In genomic region chr3:146554816-146555215, GRCm38 (mm10) we compare ENCODE assay signal across 28 mouse cellular contexts. TPM values are rescaled to one million over a fixed set of nuclear protein-coding genes. Genes with fewer than 3 reads are reported as not detected.
"Had no signal": no experiment of that assay in that cellular context is flagged by ENCODE, and none has a peak within 500 bp of the region (broad histone marks: within the 10 kb centered on the region; RNA-seq: fewer than 3 reads in every experiment).

No protein-coding gene starts in this region.

- H3K9ac ChIP-seq: embryonic facial prominence, embryonic 12.5 days; embryonic facial prominence, embryonic 13.5 days; embryonic facial prominence, embryonic 15.5 days; forebrain, embryonic 12.5 days; forebrain, embryonic 13.5 days; forebrain, embryonic 15.5 days; forebrain, postnatal 0 days had no signal

- H3K36me3 ChIP-seq: embryonic facial prominence, embryonic 10.5 days; embryonic facial prominence, embryonic 12.5 days; embryonic facial prominence, embryonic 13.5 days; embryonic facial prominence, embryonic 15.5 days; forebrain, embryonic 10.5 days; forebrain, embryonic 12.5 days; forebrain, embryonic 15.5 days; heart, embryonic 10.5 days had no signal

- H3K4me1 ChIP-seq: embryonic facial prominence, embryonic 10.5 days; embryonic facial prominence, embryonic 12.5 days; embryonic facial prominence, embryonic 13.5 days; embryonic facial prominence, embryonic 15.5 days; forebrain, embryonic 10.5 days; forebrain, embryonic 12.5 days; forebrain, embryonic 13.5 days; forebrain, embryonic 15.5 days had no signal

- H3K27me3 ChIP-seq: embryonic facial prominence, embryonic 12.5 days; embryonic facial prominence, embryonic 13.5 days; embryonic facial prominence, embryonic 15.5 days; forebrain, embryonic 12.5 days; forebrain, embryonic 13.5 days; forebrain, embryonic 15.5 days had no signal

- H3K27ac ChIP-seq: embryonic facial prominence, embryonic 10.5 days; embryonic facial prominence, embryonic 12.5 days; embryonic facial prominence, embryonic 13.5 days; embryonic facial prominence, embryonic 15.5 days; forebrain, embryonic 10.5 days; forebrain, embryonic 12.5 days; forebrain, embryonic 13.5 days; forebrain, embryonic 15.5 days; gastrocnemius, adult 2 months; heart, adult 2 months; heart, embryonic 10.5 days had no signal

- DNase-seq: cerebellum, adult 9-10 months; cerebellum, adult 9-11 months; cerebellum, postnatal 14 days; cerebellum, postnatal 25 days; cerebellum, postnatal 36 days; embryo, embryonic 11 days; forebrain, postnatal 0 days; gastrocnemius, adult 2 months; gastrocnemius, postnatal 10 days; gastrocnemius, postnatal 14 days; gastrocnemius, postnatal 25 days; gastrocnemius, postnatal 36 days; heart, adult 18-20 months; heart, adult 2 months had no signal

- H3K4me2 ChIP-seq: embryonic facial prominence, embryonic 12.5 days; embryonic facial prominence, embryonic 13.5 days; embryonic facial prominence, embryonic 15.5 days; forebrain, embryonic 12.5 days; forebrain, embryonic 13.5 days; forebrain, embryonic 15.5 days had no signal

- ATAC-seq: forebrain, embryonic 13.5 days; forebrain, embryonic 14.5 days; forebrain, embryonic 15.5 days; forebrain, embryonic 16.5 days; forebrain, postnatal 0 days had no signal

- H3K4me3 ChIP-seq: embryonic facial prominence, embryonic 10.5 days; embryonic facial prominence, embryonic 12.5 days; embryonic facial prominence, embryonic 13.5 days; embryonic facial prominence, embryonic 15.5 days; erythroblast, embryonic 14.5 days; forebrain, embryonic 10.5 days; forebrain, embryonic 12.5 days; forebrain, embryonic 13.5 days; forebrain, embryonic 15.5 days; gastrocnemius, adult 2 months; heart, adult 2 months; heart, embryonic 10.5 days had no signal

- H3K9me3 ChIP-seq: embryonic facial prominence, embryonic 10.5 days; embryonic facial prominence, embryonic 12.5 days; embryonic facial prominence, embryonic 13.5 days; embryonic facial prominence, embryonic 15.5 days; forebrain, embryonic 10.5 days; forebrain, embryonic 12.5 days; forebrain, embryonic 13.5 days; forebrain, embryonic 15.5 days; heart, embryonic 10.5 days had no signal

RNA-seq across cellular contexts. Expression of gene Uox, which starts 15.4 kb away (rescaled TPM):
- polyA plus RNA-seq: embryonic facial prominence, embryonic 10.5 days; embryonic facial prominence, embryonic 11.5 days; embryonic facial prominence, embryonic 12.5 days; erythroblast, embryonic 14.5 days; forebrain, embryonic 10.5 days; forebrain, embryonic 11.5 days; forebrain, embryonic 12.5 days; forebrain, embryonic 13.5 days; forebrain, embryonic 14.5 days; forebrain, embryonic 15.5 days; forebrain, embryonic 16.5 days; heart, adult 2 months; heart, embryonic 10.5 days had no signal

RNA-seq across cellular contexts. Expression of gene Spata1, which starts 55.3 kb away (rescaled TPM):
- polyA plus RNA-seq: erythroblast, embryonic 14.5 days had no signal
